Comparison of ENCODE assay signal across 20 mouse cellular contexts in the genomic region with DNA sequence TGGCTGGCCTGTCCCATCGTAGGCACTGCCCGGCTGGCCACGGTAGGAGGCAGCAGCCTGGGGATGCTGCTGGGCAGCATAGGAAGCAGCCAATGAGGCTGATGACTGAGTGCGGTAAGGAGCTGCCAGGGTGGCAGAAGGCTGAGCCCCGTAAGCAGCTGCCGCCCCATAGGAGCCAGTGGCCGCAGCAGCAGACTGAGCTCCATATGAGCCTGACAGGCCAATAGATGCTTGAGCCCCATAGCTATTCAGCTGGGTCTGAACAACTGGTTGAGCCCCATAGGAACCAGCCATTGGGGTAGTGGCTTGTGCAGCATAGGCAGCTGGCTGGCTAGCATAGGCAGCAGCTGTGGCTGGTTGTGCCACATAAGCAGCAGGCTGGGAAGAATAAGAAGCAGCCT. TPM values are rescaled to one million over a fixed set of nuclear protein-coding genes. Genes with fewer than 3 reads are reported as not detected.
A peak's percentile ranks its signal among the peaks of the same experiment; 100 is the strongest.
DNase-seq lines count a peak whose midpoint lies in the region; ATAC-seq lines count a peak whose summit lies in the region.
"Had no signal": no experiment of that assay in that cellular context is flagged by ENCODE, and none has a peak within 500 bp of the region (broad histone marks: within the 10 kb centered on the region; RNA-seq: fewer than 3 reads in every experiment).

No protein-coding gene starts in this region.

- no peaks in the 10 kb centered on the region for H3K9me3 ChIP-seq in hindbrain, embryonic 13.5 days
- no peaks in the 10 kb centered on the region for H3K9me3 ChIP-seq in hindbrain, embryonic 10.5 days
- H3K9me3 ChIP-seq in midbrain, embryonic 10.5 days (replicated peaks) = no peaks in the 10 kb centered on the region
- H3K9me3 ChIP-seq in midbrain, embryonic 16.5 days (replicated peaks; ENCODE audit: control insufficient read depth, low read length, poor library complexity, severe bottlenecking) = no peaks in the 10 kb centered on the region
- H3K9me3 ChIP-seq in embryonic facial prominence, embryonic 15.5 days (replicated peaks) = no peaks in the 10 kb centered on the region
- H3K9me3 ChIP-seq: forebrain, embryonic 15.5 days; heart, embryonic 10.5 days had no signal

- no peak overlapping the region for H3K27ac ChIP-seq in hindbrain, embryonic 13.5 days
- H3K27ac ChIP-seq in hindbrain, embryonic 10.5 days = no peak overlapping the region
- no peak overlapping the region for H3K27ac ChIP-seq in midbrain, embryonic 10.5 days (replicated peaks)
- no peak overlapping the region for H3K27ac ChIP-seq in midbrain, embryonic 16.5 days (ENCODE audit: low read length)
- H3K27ac ChIP-seq in embryonic facial prominence, embryonic 15.5 days (replicated peaks) = no peak overlapping the region
- H3K27ac ChIP-seq: forebrain, embryonic 15.5 days; heart, embryonic 10.5 days; left cerebral cortex, adult 2 months had no signal

- peaks cover 56% of the 10 kb centered on the region for H3K36me3 ChIP-seq in hindbrain, embryonic 13.5 days
- H3K36me3 ChIP-seq in hindbrain, embryonic 10.5 days = peaks cover 78% of the 10 kb centered on the region
- H3K36me3 ChIP-seq in midbrain, embryonic 10.5 days = peaks cover 83% of the 10 kb centered on the region
- peaks cover 29% of the 10 kb centered on the region for H3K36me3 ChIP-seq in midbrain, embryonic 16.5 days (ENCODE audit: control insufficient read depth, insufficient read depth, low read length)
- peaks cover 59% of the 10 kb centered on the region for H3K36me3 ChIP-seq in embryonic facial prominence, embryonic 15.5 days

- DNase-seq in hindbrain, embryonic 10.5 days (ENCODE audit: low spot score) = no peak
- DNase-seq in midbrain, embryonic 10.5 days (ENCODE audit: low spot score) = no peak
- peak; percentile 51 for DNase-seq in cerebellum, adult 8-10 months
- DNase-seq in frontal cortex, postnatal 14 days (ENCODE audit: low spot score in 2 of 2) = no peak
- DNase-seq in T-cell, adult 2 months (ENCODE audit: low spot score) = no peak
- DNase-seq: adrenal gland, postnatal 10 days; gastrocnemius, postnatal 10 days; heart, postnatal 36 days; kidney, adult 18-20 months; kidney, postnatal 4 days; lung, postnatal 36 days; right cerebral cortex, postnatal 25 days had no signal

- 90% methylated on average over 7 of the region's 7 CpGs for WGBS in hindbrain, embryonic 13.5 days
- 95% methylated on average over 7 of the region's 7 CpGs for WGBS in hindbrain, embryonic 10.5 days
- 96% methylated on average over 7 of the region's 7 CpGs for WGBS in midbrain, embryonic 10.5 days
- WGBS in midbrain, embryonic 16.5 days = 95% methylated on average over 7 of the region's 7 CpGs
- WGBS in embryonic facial prominence, embryonic 15.5 days = 94% methylated on average over 7 of the region's 7 CpGs

- no peak overlapping the region for H3K4me2 ChIP-seq in hindbrain, embryonic 13.5 days
- no peak overlapping the region for H3K4me2 ChIP-seq in midbrain, embryonic 16.5 days (ENCODE audit: low read length)
- H3K4me2 ChIP-seq in embryonic facial prominence, embryonic 15.5 days (replicated peaks) = no peak overlapping the region
- H3K4me2 ChIP-seq: forebrain, embryonic 15.5 days; liver, embryonic 11.5 days had no signal

- H3K9ac ChIP-seq in hindbrain, embryonic 13.5 days = no peak overlapping the region
- H3K9ac ChIP-seq in midbrain, embryonic 16.5 days (ENCODE audit: low read depth, low read length) = no peak overlapping the region
- H3K9ac ChIP-seq in embryonic facial prominence, embryonic 15.5 days = no peak overlapping the region
- H3K9ac ChIP-seq: forebrain, embryonic 15.5 days had no signal

- peaks cover 27% of the 10 kb centered on the region for H3K4me1 ChIP-seq in hindbrain, embryonic 13.5 days (replicated peaks)
- peaks cover 17% of the 10 kb centered on the region for H3K4me1 ChIP-seq in hindbrain, embryonic 10.5 days (replicated peaks)
- peaks cover 10% of the 10 kb centered on the region; the same call in 1 of the 2 replicates for H3K4me1 ChIP-seq in midbrain, embryonic 10.5 days
- H3K4me1 ChIP-seq in midbrain, embryonic 16.5 days (ENCODE audit: control insufficient read depth, insufficient read depth, low read length) = no peaks in the 10 kb centered on the region; the same call in 1 of the 2 replicates
- peaks cover 4% of the 10 kb centered on the region; the same call in 1 of the 2 replicates for H3K4me1 ChIP-seq in embryonic facial prominence, embryonic 15.5 days

- no peaks in the 10 kb centered on the region for H3K27me3 ChIP-seq in hindbrain, embryonic 13.5 days
- H3K27me3 ChIP-seq in hindbrain, embryonic 10.5 days (ENCODE audit: insufficient read depth, poor library complexity, severe bottlenecking) = no peaks in the 10 kb centered on the region
- no peaks in the 10 kb centered on the region for H3K27me3 ChIP-seq in midbrain, embryonic 10.5 days (ENCODE audit: low read depth, poor library complexity, severe bottlenecking)
- H3K27me3 ChIP-seq in midbrain, embryonic 16.5 days (ENCODE audit: control insufficient read depth, insufficient read depth, low read depth, low read length) = no peaks in the 10 kb centered on the region
- no peaks in the 10 kb centered on the region for H3K27me3 ChIP-seq in embryonic facial prominence, embryonic 15.5 days
- H3K27me3 ChIP-seq: forebrain, embryonic 15.5 days had no signal

- no peak overlapping the region for H3K4me3 ChIP-seq in hindbrain, embryonic 13.5 days
- H3K4me3 ChIP-seq in hindbrain, embryonic 10.5 days = no peak overlapping the region
- 0 out of 2 replicates have a peak overlapping the region, but pooled peaks have one; percentile 21 for H3K4me3 ChIP-seq in midbrain, embryonic 10.5 days
- no peak overlapping the region for H3K4me3 ChIP-seq in midbrain, embryonic 16.5 days (ENCODE audit: low read depth, low read length)
- no peak overlapping the region for H3K4me3 ChIP-seq in embryonic facial prominence, embryonic 15.5 days (replicated peaks)
- H3K4me3 ChIP-seq: forebrain, embryonic 15.5 days; heart, embryonic 10.5 days; left cerebral cortex, adult 2 months had no signal

- ATAC-seq in hindbrain, embryonic 13.5 days (ENCODE audit: low FRiP score) = 0 out of 2 replicates have a peak, but pooled peaks have one; percentile 49
- ATAC-seq in midbrain, embryonic 16.5 days = no peak
- peak; percentile 20; the same call in 1 of the 2 replicates for ATAC-seq in embryonic facial prominence, embryonic 15.5 days (ENCODE audit: insufficient number of reproducible peaks, low FRiP score, low TSS enrichment, low read depth)

RNA-seq across cellular contexts. Expression of a gene that starts 8.7 kb away (rescaled TPM):
- 32.3 and 35.3 TPM in 2 replicates for polyA plus RNA-seq in hindbrain, embryonic 13.5 days (2015; fragmentation: Nextera tagmentation; extraction: Ambion mirVana)
- 26.7 and 30.0 TPM in 2 replicates for polyA plus RNA-seq in hindbrain, embryonic 10.5 days (2016; fragmentation: Nextera tagmentation; extraction: Ambion mirVana)
- polyA plus RNA-seq in midbrain, embryonic 10.5 days (2016; fragmentation: Nextera tagmentation; extraction: Ambion mirVana) = 35.3 and 37.6 TPM in 2 replicates
- polyA plus RNA-seq in midbrain, embryonic 16.5 days (2015; fragmentation: Nextera tagmentation; extraction: Ambion mirVana) = 19.0 and 21.2 TPM in 2 replicates
- polyA plus RNA-seq in embryonic facial prominence, embryonic 15.5 days (2015; fragmentation: Nextera tagmentation; extraction: Ambion mirVana) = 30.9 and 36.3 TPM in 2 replicates

RNA-seq across cellular contexts. Expression of a gene that starts 8.7 kb away (rescaled TPM):
- polyA plus RNA-seq in hindbrain, embryonic 13.5 days (2015; fragmentation: Nextera tagmentation; extraction: Ambion mirVana) = 66.8 and 67.5 TPM in 2 replicates
- polyA plus RNA-seq in hindbrain, embryonic 10.5 days (2016; fragmentation: Nextera tagmentation; extraction: Ambion mirVana) = 126 and 130 TPM in 2 replicates
- polyA plus RNA-seq in midbrain, embryonic 10.5 days (2016; fragmentation: Nextera tagmentation; extraction: Ambion mirVana) = 136 TPM in 2 replicates
- 60.3 and 67.8 TPM in 2 replicates for polyA plus RNA-seq in midbrain, embryonic 16.5 days (2015; fragmentation: Nextera tagmentation; extraction: Ambion mirVana)
- polyA plus RNA-seq in embryonic facial prominence, embryonic 15.5 days (2015; fragmentation: Nextera tagmentation; extraction: Ambion mirVana) = 74.1 and 74.5 TPM in 2 replicates

RNA-seq across cellular contexts. Expression of a gene that starts 9.0 kb away (rescaled TPM):
- 97.3 and 97.5 TPM in 2 replicates for polyA plus RNA-seq in hindbrain, embryonic 13.5 days (2015; fragmentation: Nextera tagmentation; extraction: Ambion mirVana)
- 104 and 106 TPM in 2 replicates for polyA plus RNA-seq in hindbrain, embryonic 10.5 days (2016; fragmentation: Nextera tagmentation; extraction: Ambion mirVana)
- polyA plus RNA-seq in midbrain, embryonic 10.5 days (2016; fragmentation: Nextera tagmentation; extraction: Ambion mirVana) = 93.6 and 108 TPM in 2 replicates
- 78.8 and 87.2 TPM in 2 replicates for polyA plus RNA-seq in midbrain, embryonic 16.5 days (2015; fragmentation: Nextera tagmentation; extraction: Ambion mirVana)
- 66.5 and 70.2 TPM in 2 replicates for polyA plus RNA-seq in embryonic facial prominence, embryonic 15.5 days (2015; fragmentation: Nextera tagmentation; extraction: Ambion mirVana)

RNA-seq across cellular contexts. Expression of a gene that starts 36.4 kb away (rescaled TPM):
- 44.9 and 47.4 TPM in 2 replicates for polyA plus RNA-seq in hindbrain, embryonic 13.5 days (2015; fragmentation: Nextera tagmentation; extraction: Ambion mirVana)
- 46.9 and 49.6 TPM in 2 replicates for polyA plus RNA-seq in hindbrain, embryonic 10.5 days (2016; fragmentation: Nextera tagmentation; extraction: Ambion mirVana)
- polyA plus RNA-seq in midbrain, embryonic 10.5 days (2016; fragmentation: Nextera tagmentation; extraction: Ambion mirVana) = 41.6 and 43.1 TPM in 2 replicates
- polyA plus RNA-seq in midbrain, embryonic 16.5 days (2015; fragmentation: Nextera tagmentation; extraction: Ambion mirVana) = 33.3 and 42.5 TPM in 2 replicates
- polyA plus RNA-seq in embryonic facial prominence, embryonic 15.5 days (2015; fragmentation: Nextera tagmentation; extraction: Ambion mirVana) = 69.4 and 73.8 TPM in 2 replicates

RNA-seq across cellular contexts. Expression of a gene that starts 36.5 kb away (rescaled TPM):
- polyA plus RNA-seq in hindbrain, embryonic 13.5 days (2015; fragmentation: Nextera tagmentation; extraction: Ambion mirVana) = 0.43 and 0.49 TPM in 2 replicates
- 0.11 and 0.33 TPM in 2 replicates for polyA plus RNA-seq in hindbrain, embryonic 10.5 days (2016; fragmentation: Nextera tagmentation; extraction: Ambion mirVana)
- 0.07 and 0.14 TPM in 2 replicates for polyA plus RNA-seq in midbrain, embryonic 10.5 days (2016; fragmentation: Nextera tagmentation; extraction: Ambion mirVana)
- polyA plus RNA-seq in midbrain, embryonic 16.5 days (2015; fragmentation: Nextera tagmentation; extraction: Ambion mirVana) = 0.77 and 0.99 TPM in 2 replicates
- 1.2 and 1.9 TPM in 2 replicates for polyA plus RNA-seq in embryonic facial prominence, embryonic 15.5 days (2015; fragmentation: Nextera tagmentation; extraction: Ambion mirVana)
- polyA plus RNA-seq: embryonic facial prominence, embryonic 11.5 days; heart, embryonic 10.5 days; liver, embryonic 11.5 days had no signal
